Mouse (Mus musculus) midbrain, embryonic 16.5 days (tissue): ENCODE measurements around the gene Erf. TPM values are rescaled to one million over a fixed set of nuclear protein-coding genes. Genes with fewer than 3 reads are reported as not detected.

Experiments
- ATAC-seq: fragments of 200-750 bp; cut with Nextera tagmentation; 2 replicates; pipeline ENCODE4 v1.8.0; 2017; ENCODE audit warnings: moderate TSS enrichment
- H3K27ac ChIP-seq: fragments of 300-500 bp; sonication (generic); 2 replicates; pipeline ENCODE4 v1.5.1; 2014; ENCODE audit warnings: mild to moderate bottlenecking, low read length, mixed read lengths
- H3K27me3 ChIP-seq: fragments of 300-500 bp; sonication (generic); 2 replicates; pipeline ENCODE4 v1.6.1; 2014; ENCODE audit warnings: low read depth, low read length, mixed read lengths; ENCODE audit not compliant: control insufficient read depth, insufficient read depth
- H3K36me3 ChIP-seq: fragments of 300-500 bp; sonication (generic); 2 replicates; pipeline ENCODE4 v1.6.1; 2014; ENCODE audit warnings: mild to moderate bottlenecking, low read length, moderate library complexity, mixed read lengths; ENCODE audit not compliant: control insufficient read depth, insufficient read depth
- H3K4me1 ChIP-seq: fragments of 300-500 bp; sonication (generic); 2 replicates; pipeline ENCODE4 v1.6.1; 2014; ENCODE audit warnings: mild to moderate bottlenecking, low read length, mixed read lengths; ENCODE audit not compliant: control insufficient read depth, insufficient read depth
- H3K4me2 ChIP-seq: fragments of 300-500 bp; sonication (generic); 2 replicates; pipeline ENCODE4 v1.6.1; 2014; ENCODE audit warnings: mild to moderate bottlenecking, low read length, mixed read lengths
- H3K4me3 ChIP-seq: fragments of 300-500 bp; sonication (generic); 2 replicates; pipeline ENCODE4 v1.5.1; 2014; ENCODE audit warnings: low read depth, mild to moderate bottlenecking, low read length, moderate library complexity, mixed read lengths
- H3K9ac ChIP-seq: fragments of 300-500 bp; sonication (generic); 2 replicates; pipeline ENCODE4 v1.6.1; 2014; ENCODE audit warnings: low read depth, low read length, mixed read lengths
- H3K9me3 ChIP-seq: fragments of 300-500 bp; sonication (generic); replicated peaks from 2 replicates; pipeline ENCODE4 v1.6.1; 2014; ENCODE audit warnings: mild to moderate bottlenecking, low read length, mixed read lengths; ENCODE audit not compliant: control insufficient read depth, poor library complexity, severe bottlenecking
- WGBS: fragments of 180-500 bp; shearing (Covaris S2); extraction: QIAGEN DNeasy Blood & Tissue Kit; methylation state at CpG from one replicate; pipeline ENCODE4 v1.1.7; 2014; 5-methylcytosine and 5-hydroxymethylcytosine counted together
- polyA plus RNA-seq: library from polyadenylated mRNA; unstranded; fragments of >200 nt; fragmentation: Nextera tagmentation; extraction: Ambion mirVana; gene quantifications from 2 replicates; pipeline ENCODE4 v1.2.1, GENCODE M21; 2015

The Erf gene
- polyA plus RNA-seq, 1 experiment from 2014 or later = 2.8 TPM

DNA sequence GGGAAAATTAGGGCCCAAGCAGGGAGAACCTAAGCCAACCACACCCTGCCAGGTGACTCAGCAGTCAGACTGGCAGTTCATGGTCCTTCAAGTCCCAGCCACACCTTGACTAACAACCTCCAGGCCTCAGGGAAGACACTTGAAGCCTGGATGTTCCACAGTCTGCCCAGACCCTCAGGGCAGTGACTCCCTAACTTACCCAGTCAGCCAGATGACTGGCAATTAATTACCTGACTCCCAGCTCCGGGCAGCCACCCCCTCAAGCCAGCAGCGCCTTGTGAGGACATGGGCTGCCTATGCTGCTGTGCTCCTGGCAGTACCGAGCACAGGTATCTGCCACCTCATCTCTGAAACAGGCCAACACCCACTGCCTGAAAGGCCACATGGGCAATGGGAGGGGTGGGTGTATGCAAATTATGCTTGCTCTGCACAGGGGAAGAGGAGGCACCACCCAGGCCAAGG is 41.4 kb downstream of the Erf start:
- WGBS = 93% methylated on average over 3 of the region's 3 CpGs
- no peaks in the 10 kb centered on the region for H3K9me3 ChIP-seq
- H3K27ac ChIP-seq = no peak overlapping the region
- H3K36me3 ChIP-seq = peaks cover 18% of the 10 kb centered on the region
- H3K4me2 ChIP-seq = no peak overlapping the region
- no peak for ATAC-seq
- H3K9ac ChIP-seq = no peak overlapping the region
- no peak overlapping the region for H3K4me3 ChIP-seq
- H3K27me3 ChIP-seq = no peaks in the 10 kb centered on the region
- no peaks in the 10 kb centered on the region for H3K4me1 ChIP-seq

GRCm38 (mm10) chr7:25206094-25206830 is 44.3 kb downstream of the Erf start:
- Histone ChIP-seq H3K4me1 (no peaks in the 10 kb centered on the region), H3K36me3 (peaks cover 34% of the 10 kb centered on the region), H3K9me3 (no peaks in the 10 kb centered on the region), H3K27me3 (no peaks in the 10 kb centered on the region), H3K27ac (no peak overlapping the region), H3K9ac (no peak overlapping the region), H3K4me2 (no peak overlapping the region), H3K4me3 (no peak overlapping the region)
- no peak for ATAC-seq
- WGBS = 91% methylated on average over 16 of the region's 16 CpGs

GRCm38 (mm10) chr7:25205355-25206093 is 45.0 kb downstream of the Erf start:
- H3K9ac ChIP-seq = no peak overlapping the region
- ATAC-seq = no peak
- no peaks in the 10 kb centered on the region for H3K4me1 ChIP-seq
- 89% methylated on average over 15 of the region's 16 CpGs for WGBS
- no peak overlapping the region for H3K4me3 ChIP-seq
- H3K36me3 ChIP-seq = peaks cover 27% of the 10 kb centered on the region
- no peaks in the 10 kb centered on the region for H3K9me3 ChIP-seq
- H3K27ac ChIP-seq = no peak overlapping the region
- H3K27me3 ChIP-seq = no peaks in the 10 kb centered on the region
- no peak overlapping the region for H3K4me2 ChIP-seq

GRCm38 (mm10) chr7:25203624-25204023 is 46.9 kb downstream of the Erf start:
- Histone ChIP-seq H3K4me3 (no peak overlapping the region), H3K36me3 (peaks cover 28% of the 10 kb centered on the region), H3K4me1 (no peaks in the 10 kb centered on the region)

GRCm38 (mm10) chr7:25197384-25198018 is 53.1 kb downstream of the Erf start:
- Histone ChIP-seq H3K36me3 (peaks cover 12% of the 10 kb centered on the region), H3K4me3 (no peak overlapping the region), H3K4me2 (no peak overlapping the region), H3K9ac (no peak overlapping the region), H3K9me3 (peaks cover 4% of the 10 kb centered on the region; the same call in 1 of the 2 replicates), H3K27ac (no peak overlapping the region), H3K27me3 (no peaks in the 10 kb centered on the region), H3K4me1 (no peaks in the 10 kb centered on the region)
- 67% methylated on average over 10 of the region's 10 CpGs for WGBS
- ATAC-seq = no peak

More at GRCm38 (mm10) chr7:25203624-25204023, 46.9 kb downstream of the Erf start:
- Histone ChIP-seq H3K27me3 (no peaks in the 10 kb centered on the region), H3K4me2 (no peak overlapping the region), H3K9me3 (peaks cover 4% of the 10 kb centered on the region; the same call in 1 of the 2 replicates), H3K27ac (no peak overlapping the region), H3K9ac (no peak overlapping the region)
- WGBS = 90% methylated on average over 19 of the region's 20 CpGs
- no peak for ATAC-seq

- Histone ChIP-seq H3K27ac (no peak overlapping the region), H3K9me3 (peaks cover 4% of the 10 kb centered on the region; the same call in 1 of the 2 replicates), H3K36me3 (peaks cover 6% of the 10 kb centered on the region; the same call in 1 of the 2 replicates), H3K4me1 (no peaks in the 10 kb centered on the region), H3K4me2 (no peak overlapping the region), H3K27me3 (no peaks in the 10 kb centered on the region), H3K9ac (no peak overlapping the region), H3K4me3 (no peak overlapping the region)
- ATAC-seq = no peak
- 87% methylated on average over 9 of the region's 9 CpGs for WGBS
These were observed 54.5 kb downstream of the Erf start for GRCm38 (mm10) chr7:25196107-25196506.

DNA sequence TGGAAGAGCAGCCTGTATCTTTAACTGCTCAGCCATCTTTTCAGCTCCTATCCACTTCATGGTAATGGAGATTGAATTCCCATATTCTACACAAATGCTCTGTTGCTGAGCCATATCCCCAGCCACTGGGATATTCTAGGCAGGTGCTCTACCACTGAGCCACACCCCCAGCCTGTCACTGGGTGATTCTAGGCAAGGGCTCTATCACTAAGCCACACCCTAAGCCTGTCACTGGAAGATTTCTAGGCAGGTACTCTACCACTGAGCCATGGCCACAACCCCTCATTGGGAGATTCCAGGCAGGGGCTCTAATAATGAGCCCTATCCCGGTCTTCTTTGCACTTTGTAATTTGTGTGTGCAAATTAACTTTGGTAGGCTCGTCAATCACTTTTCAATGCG is 55.4 kb downstream of the Erf start:
- H3K9ac ChIP-seq = no peak overlapping the region
- WGBS = 84% methylated on average over 3 of the region's 3 CpGs
- H3K27ac ChIP-seq = no peak overlapping the region
- no peak overlapping the region for H3K4me3 ChIP-seq
- H3K4me2 ChIP-seq = no peak overlapping the region
- no peak for ATAC-seq
- H3K27me3 ChIP-seq = no peaks in the 10 kb centered on the region
- no peaks in the 10 kb centered on the region for H3K4me1 ChIP-seq
- H3K9me3 ChIP-seq = peaks cover 4% of the 10 kb centered on the region; the same call in 1 of the 2 replicates
- H3K36me3 ChIP-seq = peaks cover 6% of the 10 kb centered on the region; the same call in 1 of the 2 replicates
